Mouse (Mus musculus) testis, postnatal 10 days (tissue): ENCODE results near the gene Sfxn3.
"Not testable (repeated sequence)": the region's sequence is repeated elsewhere in the genome, so short reads cannot be mapped to it uniquely, and the experiment has no call there.

ENCODE experiments used
- DNase-seq: peaks from one replicate; pipeline ENCODE4 v3.0.0; 2021; ENCODE audit warnings: low spot score

Gene Sfxn3

DNA sequence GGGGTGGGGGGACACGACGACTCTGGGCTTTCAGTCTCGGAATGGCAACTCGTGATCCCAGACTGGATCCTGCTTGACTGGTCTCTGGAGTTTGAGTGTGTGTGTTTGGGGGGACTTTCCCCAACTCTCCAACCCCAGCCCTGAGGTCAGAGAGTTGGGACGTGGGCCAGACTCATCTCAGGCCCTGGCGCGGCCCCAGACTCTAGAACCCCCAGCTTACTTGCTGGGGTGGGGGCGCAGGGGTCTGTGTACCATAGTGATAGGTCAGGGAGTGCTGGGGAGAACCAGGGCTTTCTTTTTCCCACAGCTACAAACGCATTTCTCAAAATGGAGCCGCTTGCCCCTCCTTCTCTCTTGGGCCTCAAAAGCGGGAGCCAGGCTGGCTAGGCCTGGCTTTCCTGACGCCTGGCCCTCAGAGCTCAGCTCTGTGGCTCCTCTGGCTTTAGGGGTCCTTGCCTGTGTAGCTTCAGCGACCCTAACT is 28.9 kb upstream of the Sfxn3 start:
- DNase-seq = no peak

GRCm38 (mm10) chr19:45020348-45020747 is 27.0 kb upstream of the Sfxn3 start:
- DNase-seq = no peak

DNA sequence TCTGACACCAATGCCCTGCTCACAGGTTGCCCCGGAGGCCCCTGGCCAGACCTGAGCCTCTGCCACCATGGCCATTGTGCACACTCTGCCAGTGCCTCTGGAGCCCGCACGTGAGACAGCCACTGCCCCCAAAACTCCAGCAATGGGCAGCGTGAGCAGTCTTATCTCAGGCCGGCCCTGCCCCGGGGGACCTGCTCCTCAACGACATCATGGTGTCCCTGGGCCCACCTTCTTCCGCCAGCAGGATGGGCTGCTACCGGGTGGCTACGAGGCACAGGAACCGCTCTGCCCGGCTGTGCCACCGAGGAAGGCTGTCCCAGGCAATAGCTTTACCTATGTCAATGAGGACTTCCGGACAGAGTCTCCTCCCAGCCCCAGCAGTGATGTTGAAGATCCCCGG is 25.9 kb upstream of the Sfxn3 start:
- DNase-seq = no peak

DNA sequence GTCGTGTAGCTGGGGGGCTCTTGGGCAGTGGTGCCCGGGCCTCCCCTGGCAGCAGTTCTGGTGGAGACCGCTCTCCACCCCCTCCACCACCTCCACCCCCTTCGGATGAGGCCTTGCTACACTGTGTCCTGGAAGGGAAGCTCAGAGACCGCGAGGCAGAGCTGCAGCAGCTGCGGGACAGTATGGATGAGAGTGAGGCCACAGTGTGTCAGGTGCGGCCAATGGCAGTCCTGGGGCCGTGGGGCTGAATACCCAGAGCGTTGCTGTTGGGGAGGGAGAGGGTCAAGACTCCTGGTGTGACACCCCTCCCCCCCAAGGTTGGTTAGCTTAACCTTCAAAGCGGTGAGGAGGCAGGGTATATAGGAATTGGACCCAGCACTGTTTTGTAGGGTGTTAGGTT is 23.3 kb upstream of the Sfxn3 start:
- no peak for DNase-seq

GRCm38 (mm10) chr19:45024775-45025174 is 22.5 kb upstream of the Sfxn3 start:
- DNase-seq = no peak

GRCm38 (mm10) chr19:45025937-45026568 is 21.2 kb upstream of the Sfxn3 start:
- DNase-seq = no peak

DNA sequence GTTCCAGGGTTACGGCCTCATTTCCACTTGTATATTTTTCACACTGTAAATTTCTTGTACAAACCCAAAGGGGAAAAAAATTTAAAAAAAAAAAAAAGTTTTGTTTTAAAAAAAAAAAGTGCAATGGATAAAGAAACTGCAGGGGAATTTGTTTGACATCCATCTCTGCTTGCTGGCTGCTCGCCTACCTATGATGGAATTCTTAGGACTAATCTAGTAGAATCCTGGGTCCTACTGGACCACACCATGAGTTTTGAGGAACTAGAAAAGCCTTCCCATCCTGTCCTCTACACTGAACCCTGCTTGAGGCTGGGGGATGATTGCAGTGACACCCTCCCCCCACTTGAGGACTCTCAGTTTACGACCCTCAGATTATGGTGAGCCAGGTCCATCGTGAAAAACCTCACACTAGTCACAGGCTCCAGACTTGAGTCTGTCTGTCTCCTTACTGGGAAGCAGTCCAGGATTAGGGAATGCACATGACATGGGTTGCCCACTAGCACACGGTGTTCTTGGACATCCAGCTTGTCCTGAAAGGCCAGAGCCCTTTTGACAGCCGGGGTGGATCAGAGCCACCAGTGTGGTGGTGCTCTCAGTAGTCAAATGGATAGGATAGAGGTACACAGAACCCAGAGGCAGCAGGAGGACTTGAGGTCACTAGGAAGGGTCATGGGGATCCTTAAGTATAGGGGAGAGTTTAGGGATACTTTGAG is 20.2 kb upstream of the Sfxn3 start:
- DNase-seq = no peak

DNA sequence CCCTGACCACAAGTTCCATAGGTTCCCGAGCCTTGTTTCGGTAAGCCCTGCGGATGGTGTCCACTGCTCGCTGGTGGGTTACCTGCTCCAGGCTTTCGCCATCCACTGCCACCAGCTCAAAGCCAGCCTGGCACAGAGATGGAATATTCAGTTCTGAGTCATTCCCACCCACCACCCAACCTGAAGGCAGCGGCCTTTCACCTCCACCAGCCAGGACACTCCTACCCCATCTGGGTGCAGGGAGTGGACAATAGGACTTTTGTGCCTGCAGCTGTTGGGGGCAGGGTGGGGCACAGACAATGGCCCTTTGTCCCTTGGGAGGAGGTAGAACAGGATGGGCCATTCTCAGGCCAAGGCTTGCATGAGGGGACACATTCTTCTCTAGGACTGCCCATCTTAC is 19.5 kb upstream of the Sfxn3 start:
- peak; percentile 78 for DNase-seq

DNA sequence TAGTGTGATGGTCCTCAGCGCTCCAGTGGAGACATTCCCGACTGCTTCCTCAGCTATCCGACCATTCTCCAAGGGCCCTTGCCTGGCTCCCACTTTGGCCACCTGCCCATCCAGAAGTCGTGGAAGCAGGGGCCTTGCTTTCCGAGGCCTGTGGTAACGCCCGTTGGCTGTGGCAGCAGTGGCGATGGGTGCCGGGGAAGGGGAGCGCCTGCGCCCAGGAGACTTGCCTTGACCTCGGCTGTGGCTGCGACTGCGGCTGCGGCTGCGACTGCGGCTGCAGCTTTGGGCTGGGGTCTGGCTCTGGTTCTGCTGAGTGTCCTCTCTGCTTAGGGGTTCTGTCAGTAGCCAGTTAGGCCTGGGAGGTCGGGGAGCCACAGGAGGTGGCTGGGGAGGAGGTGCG is 18.6 kb upstream of the Sfxn3 start:
- DNase-seq = no peak

DNA sequence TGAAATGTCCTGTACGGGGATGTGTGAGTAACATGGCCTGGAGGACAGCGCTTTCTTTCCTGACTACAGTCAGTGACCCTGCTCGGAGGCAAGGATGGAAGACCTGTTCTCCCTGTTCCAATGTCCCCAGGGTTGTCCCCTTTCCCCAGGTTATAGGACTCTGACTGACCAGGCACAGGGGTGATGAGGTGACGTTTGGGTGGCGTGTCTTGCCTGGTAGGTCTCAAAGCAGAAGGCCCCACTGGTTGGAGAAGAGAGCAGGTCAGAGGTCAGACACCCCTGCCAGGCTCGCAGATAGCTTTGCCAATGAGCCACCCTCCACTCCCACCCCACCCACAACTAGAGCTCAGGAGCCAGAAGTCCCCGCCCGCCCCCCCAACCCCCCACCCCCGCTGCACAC is 17.7 kb upstream of the Sfxn3 start:
- DNase-seq = no peak

GRCm38 (mm10) chr19:45030111-45030510 is 17.2 kb upstream of the Sfxn3 start:
- peak; percentile 89 for DNase-seq

DNA sequence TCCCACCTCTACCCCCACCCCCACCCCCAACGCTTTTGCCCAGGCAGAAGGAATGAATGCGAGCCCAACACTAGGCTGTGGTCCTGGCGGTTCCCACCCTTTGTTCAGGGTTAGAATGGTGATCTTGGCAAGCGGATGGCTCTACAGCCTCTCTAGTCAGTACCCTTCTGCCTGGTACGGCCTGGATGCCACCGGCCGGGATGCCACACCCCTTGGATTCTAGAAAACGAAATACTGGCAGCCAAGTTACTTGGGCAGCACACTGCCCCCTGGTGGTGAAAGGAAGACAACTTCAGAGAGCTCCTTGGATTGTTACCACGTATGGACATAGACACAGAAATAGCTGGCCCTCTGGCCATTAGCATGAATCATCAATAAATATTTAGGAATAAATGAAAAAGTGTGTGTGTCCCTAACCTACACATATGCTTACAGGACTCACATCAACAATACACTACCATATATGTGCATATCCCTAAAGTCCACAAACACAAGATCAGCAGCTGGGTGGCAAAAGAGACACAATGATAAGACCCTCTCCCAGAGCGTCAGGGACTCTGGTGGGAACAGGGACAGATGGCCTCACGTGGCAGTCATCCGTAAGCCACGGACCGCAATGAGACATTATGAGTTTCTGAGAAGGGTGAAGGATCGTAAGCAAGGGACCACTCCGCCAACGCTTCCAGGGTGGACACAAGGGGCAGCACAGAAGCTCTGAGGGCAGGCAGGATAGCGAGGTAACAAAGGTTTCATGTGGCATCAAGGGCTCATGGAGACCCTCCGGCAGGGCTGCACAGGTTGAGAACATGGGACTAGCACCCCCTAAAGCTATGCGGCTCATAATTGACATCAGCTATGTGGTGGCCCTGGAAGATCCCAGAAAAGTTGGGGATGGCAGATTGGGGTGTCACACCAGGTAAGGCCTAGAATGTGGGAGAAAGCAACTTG is 16.3 kb upstream of the Sfxn3 start:
- peak; percentile 89 for DNase-seq

DNA sequence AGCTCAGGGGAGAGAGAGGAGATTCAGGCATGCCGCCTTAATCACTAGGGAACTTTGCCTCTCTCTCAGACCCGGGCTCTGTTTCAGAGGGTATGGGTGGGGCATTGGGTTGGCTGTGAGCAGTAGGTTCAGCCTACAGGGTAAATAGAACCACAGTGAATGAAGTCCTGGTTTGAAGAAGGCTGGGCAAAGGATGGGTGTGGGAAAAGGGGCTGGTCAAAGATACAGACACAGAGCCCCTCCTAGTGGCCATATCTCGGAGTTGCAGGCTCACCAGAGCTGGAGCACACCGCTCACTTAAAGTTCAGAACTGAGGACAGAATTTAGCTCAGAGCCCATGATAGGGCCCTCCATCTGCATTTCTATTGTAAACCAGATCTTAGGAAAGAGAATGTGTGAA is 15.5 kb upstream of the Sfxn3 start:
- DNase-seq = peak; percentile 87

DNA sequence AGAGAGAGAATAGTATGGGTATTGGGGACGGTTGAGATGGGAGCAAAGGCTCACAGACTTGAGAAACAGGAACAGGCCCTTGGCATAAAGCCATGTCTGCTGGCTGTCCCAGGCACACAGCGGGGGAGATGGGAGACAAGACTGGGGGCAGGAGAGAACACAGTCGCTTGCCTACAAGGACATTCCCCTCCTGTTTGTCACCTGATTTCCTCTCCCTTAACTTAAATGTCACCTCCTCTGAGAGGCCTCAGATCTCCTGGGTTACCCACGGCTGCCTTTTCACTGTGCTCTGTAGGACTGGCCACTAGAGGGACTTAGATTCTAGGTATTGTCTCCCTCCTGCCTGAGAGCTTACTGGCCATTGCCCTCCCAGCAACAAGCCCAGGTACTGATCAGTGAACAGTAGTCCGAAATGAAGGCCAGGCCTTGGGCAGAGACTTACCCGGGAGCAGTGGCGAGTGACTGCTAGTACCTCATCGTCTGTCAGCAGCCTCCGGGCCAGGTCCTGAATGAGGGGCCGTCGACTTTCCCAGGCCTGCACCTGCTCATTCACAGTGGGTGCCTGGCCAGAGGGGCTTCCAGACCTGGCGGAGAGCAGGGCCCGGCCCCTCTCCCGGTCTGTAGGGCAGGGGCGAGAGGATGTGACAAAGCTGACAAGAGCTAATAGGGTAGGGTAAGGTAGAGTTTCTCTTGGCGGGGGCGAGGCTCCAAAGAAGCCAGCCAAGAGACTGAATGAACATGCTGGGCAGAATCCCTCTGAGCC is 14.6 kb upstream of the Sfxn3 start:
- peak; percentile 74 for DNase-seq

- DNase-seq = peak; percentile 87
Observed at GRCm38 (mm10) chr19:45036867-45037266, 10.4 kb upstream of the Sfxn3 start.

DNA sequence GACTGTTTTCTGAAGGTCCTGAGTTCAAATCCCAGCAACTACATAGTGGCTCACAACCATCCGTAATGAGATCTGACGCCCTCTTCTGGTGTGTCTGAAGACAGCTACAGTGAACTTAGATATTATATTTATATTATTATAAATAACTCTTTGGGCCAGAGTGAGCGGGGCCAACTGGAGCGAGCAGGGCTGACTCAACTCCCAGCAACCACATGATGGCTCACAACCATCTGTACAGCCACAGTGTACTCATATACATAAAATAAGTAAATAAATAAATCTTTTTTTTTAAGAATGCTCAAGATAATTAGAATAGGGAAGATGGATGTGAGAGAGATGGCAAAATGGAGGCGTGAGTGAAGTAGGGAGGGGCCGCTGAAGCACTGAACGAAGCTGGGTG is 9.1 kb upstream of the Sfxn3 start:
- DNase-seq = not testable (repeated sequence)

- DNase-seq = peak; percentile 56
Observed at GRCm38 (mm10) chr19:45040214-45040613, 7.1 kb upstream of the Sfxn3 start.

- peak; percentile 45 for DNase-seq
Observed at GRCm38 (mm10) chr19:45044389-45044927, 2.8 kb upstream of the Sfxn3 start.

DNA sequence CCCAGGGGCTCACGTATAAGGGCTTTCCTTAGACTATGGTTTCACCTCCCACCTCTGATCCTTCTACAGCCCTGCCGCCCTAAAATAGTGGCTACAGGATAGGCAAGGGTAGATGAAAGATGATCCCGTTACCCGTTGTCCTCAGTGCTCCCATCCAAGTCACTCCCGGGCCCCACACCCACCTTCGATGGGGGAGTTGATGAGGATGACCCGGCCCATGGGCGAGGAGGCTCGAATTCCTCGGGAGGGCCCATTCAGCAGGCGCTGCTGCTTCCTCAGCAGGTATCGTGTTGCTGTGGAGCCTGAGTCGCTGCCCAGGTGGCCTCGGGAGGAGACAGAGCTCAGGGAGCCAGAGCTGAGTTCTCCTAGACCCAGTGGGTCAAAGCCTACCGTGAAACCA is 2.1 kb upstream of the Sfxn3 start:
- peak; percentile 41 for DNase-seq

DNA sequence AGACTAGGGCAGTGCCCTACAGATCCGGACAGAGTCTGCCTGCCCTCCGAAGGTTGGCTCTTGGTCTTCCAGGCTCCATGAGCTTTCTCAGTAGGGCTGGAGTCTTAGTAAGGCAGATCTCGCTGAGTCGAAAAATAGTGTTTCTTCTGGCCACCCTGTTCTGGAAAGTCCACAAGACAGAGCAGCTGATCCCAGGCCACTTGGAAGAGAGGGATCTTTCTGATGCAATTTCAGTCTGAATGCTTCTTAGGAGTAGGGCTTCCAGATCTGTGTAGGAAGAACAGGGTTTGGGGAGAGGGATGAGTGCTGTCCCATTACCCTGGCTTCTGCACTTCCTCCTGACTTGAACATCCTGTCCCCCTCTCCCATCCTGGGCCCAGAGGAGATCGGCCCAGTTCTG is 1.7 kb upstream of the Sfxn3 start, which contains the start of gene Pdzd7:
Gene Pdzd7, minus strand, starts transcription at position 67 of the 400 bp plus-strand sequence.
- no peak for DNase-seq

- peak; percentile 88 for DNase-seq
Observed at GRCm38 (mm10) chr19:45046523-45047321, 581 bp upstream of the Sfxn3 start.
